Mouse (Mus musculus) layer of hippocampus, postnatal 25 days (tissue): ENCODE measurements at regions not wholly inside any gene's neighbourhood (a gene's known extent, or its start where the extent isn't known, plus 50 kb on each side); places are given as distances from the start of the nearest gene placed in this dataset.

Experiments used
- DNase-seq, 2 experiments: peaks; one replicate each; pipeline ENCODE4 v3.0.0; 2022; ENCODE audit warnings: mixed read lengths in 2 of 2, low spot score in 1 of 2; ENCODE audit errors: extremely low spot score in 1 of 2

DNA sequence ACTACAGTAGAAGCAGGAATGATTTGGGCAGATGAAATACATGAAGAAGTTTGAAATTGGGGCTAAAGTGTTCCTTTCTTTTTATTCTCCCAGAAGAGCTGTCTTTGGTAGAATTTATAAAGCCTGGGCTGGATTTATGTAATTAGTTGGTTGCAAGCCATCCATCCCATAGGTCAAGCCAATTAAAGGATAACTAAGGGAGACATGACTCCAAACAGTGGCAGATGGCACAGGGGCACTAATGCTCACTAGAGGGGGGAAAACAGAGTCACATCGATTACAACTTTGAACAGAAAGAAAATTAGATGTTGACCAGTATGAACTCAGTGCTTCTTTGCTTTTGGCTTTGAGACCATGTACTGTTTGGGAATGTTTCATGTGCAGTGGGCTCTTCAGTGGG, 1246.2 kb downstream of the Hace1 start:
- DNase-seq: no peak

GRCm38 (mm10) chr10:46826012-46826411, 1248.4 kb downstream of the Hace1 start:
- no peak for DNase-seq

DNA sequence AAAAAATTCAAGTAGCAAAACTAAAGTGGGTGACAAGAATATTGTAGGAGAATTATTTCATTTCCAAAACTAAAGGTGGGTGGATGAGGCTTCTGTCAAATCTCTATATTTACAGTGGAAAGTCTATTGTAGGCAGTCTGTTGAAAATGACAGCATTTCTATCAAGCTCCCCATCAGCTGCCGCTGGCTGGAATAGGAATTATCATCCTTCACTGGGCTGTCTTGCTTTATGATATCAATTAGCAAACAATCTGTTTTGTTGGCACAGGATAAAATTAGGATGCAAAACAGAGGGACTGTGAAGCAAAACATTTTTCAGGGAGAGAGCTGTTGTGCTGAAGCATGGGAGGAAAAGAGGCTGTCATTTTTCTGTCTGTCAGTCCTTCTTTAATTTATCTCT, 1249.0 kb downstream of the Hace1 start:
- no peak for DNase-seq

- no peak for DNase-seq
Observed at GRCm38 (mm10) chr10:46827109-46827812, 1249.6 kb downstream of the Hace1 start.

DNA sequence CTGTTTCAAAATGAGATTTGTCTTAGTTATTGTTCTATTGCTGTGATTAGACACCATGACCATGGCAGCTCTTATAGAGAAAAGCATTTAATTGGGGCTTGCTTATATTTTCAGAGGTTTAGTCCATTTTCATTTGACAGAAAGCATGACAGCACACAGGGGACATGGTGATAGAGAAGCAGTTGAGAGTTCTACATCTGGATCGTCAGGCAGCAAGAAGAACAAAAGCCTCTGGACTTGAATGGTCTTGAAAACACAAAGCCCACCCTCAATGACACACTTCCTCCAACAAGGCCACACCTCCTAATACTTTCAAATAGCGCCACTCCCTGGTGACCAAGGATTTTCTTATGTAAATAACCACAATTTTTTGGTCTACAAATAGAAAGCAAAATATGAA, 1250.5 kb downstream of the Hace1 start:
- no peak for DNase-seq

DNA sequence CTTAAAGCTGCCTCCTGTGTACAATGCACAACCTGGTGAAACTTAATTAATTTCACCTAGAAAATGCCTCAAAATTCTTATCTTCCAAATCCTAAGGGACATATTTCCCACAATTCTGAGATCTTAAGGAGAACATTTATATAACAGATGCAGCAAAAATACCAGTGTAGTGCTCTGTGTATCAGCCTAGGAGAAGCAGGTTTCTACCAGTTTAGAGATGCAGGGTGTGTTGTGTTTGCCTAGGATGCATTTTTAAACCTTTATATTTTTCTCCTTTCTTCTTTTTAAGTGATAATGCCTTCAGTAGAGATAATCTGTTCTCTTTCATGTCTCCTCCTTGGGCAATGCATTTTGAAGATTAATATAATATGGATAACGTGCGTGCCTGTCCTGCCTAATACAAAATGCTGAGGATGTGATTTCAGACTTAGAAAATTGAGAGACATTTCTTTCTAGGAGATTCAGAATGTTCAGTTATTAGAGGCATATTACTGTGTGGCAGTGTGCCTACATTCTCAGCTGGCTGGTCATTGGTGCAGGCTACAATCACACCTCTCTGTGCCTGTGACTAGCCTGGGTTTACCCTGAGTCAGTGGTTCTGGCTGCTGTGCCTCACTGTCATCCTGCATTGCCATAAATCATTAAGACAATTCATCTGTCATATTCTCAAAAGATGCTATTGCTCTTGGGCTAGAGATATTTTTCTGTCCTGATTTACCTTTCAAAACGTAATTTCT, 1268.1 kb downstream of the Hace1 start:
- DNase-seq: no peak
